Mouse (Mus musculus) stomach, adult 2 months (tissue): ENCODE measurements around the gene Slc6a13. TPM values are rescaled to one million over a fixed set of nuclear protein-coding genes. Genes with fewer than 3 reads are reported as not detected.

Source experiments
- polyA plus RNA-seq: library from polyadenylated mRNA; depleted of rRNA; stranded (reverse); fragments of >200 nt; gene quantifications from 2 replicates; pipeline ENCODE4 v1.2.3, GENCODE M21; 2012; rRNA removed

Slc6a13 gene
- polyA plus RNA-seq, result 0.18 and 0.21 TPM in 2 replicates

DNA sequence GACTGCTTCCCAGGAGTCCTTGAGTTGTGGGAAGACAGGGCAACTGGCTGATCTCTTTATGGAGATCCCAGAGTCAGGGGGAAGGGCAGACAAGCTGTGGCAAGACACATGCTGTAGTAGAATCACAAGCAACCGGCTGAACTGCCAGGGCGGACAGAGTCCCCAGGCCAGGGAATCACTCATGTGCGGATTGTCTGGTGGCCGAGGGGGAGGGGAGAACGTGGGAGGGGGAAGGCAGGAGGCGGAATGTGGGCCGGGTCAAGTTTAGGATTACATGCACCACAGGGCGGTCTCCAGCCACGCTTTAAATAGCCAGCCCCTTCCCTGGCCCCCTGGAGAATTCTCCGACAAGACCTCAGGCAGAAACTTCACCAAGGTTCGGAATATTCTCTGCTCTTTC, at the start of gene Slc6a13:
TSS of gene Slc6a13 (plus strand) at position 274 of the 400 bp plus-strand sequence.

DNA sequence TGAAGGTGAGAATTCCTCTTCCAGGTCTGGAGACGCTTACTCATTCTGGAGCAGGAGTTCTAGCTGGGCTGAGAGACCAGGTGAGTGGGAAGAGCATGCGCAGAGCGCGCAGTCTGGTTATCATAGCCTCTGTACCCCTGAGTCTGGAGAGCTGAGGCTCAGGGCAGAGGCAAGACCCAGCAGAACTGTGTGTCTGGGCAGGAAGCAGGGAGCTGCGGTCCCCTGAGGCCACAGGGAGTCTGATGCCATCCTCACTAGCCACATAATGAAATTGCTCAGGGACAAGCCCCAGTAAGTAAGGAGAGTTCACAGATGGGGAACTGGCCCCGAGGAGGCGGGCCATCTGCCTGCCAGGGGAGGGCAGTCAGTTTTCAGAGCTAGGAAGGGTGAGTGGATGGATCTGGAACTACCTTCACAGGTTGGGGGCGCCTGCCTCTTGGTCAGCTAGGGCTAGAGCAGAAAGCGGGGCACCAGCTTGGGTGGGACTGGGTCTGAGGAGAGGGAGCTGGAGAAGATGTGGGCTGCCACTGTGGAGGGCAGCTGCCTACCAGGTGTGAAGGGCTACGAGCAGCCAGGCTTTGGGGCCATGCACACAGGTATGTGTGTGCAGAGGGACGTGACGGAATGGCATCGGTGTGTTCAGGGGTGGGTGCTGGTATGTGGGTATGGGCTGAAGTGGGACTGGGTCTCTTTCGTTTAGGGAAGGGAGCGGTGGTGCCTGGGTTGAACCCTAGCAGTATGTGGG, 43.2 kb downstream of the Slc6a13 start, which contains the start of gene Slc6a12:
TSS of gene Slc6a12 (plus strand) at position 51 of the 745 bp plus-strand sequence.

Other genes starting within 250 kb of the Slc6a13 start
- 8.5 and 8.9 TPM in 2 replicates for gene Mical3, start 169.2 kb upstream of the Slc6a13 start, polyA plus RNA-seq
- 10.3 and 10.7 TPM in 2 replicates for gene Pex26, start 116.6 kb upstream of the Slc6a13 start, polyA plus RNA-seq
- 4.1 and 4.2 TPM in 2 replicates for gene Tuba8, start 89.5 kb upstream of the Slc6a13 start, polyA plus RNA-seq
- gene Usp18, start 54.3 kb upstream of the Slc6a13 start, polyA plus RNA-seq, result 2.6 and 2.7 TPM in 2 replicates
- gene Slc6a12, start 42.8 kb downstream of the Slc6a13 start, polyA plus RNA-seq, result 0.18 and 0.27 TPM in 2 replicates
- 0.27 and 0.30 TPM in 2 replicates for gene Iqsec3, start 173.5 kb downstream of the Slc6a13 start, polyA plus RNA-seq